Mouse (Mus musculus): ENCODE measurements around the gene Hsd17b7.
"Not testable (repeated sequence)": the region's sequence is repeated elsewhere in the genome, so short reads cannot be mapped to it uniquely, and the experiment has no call there.

Hsd17b7 gene

GRCm38 (mm10) chr1:169968792-169969515 lies at the start of gene Hsd17b7:
Gene Hsd17b7, minus strand, starts transcription at chr1:169969241.
- peak; percentile 99 for DNase-seq (ENCODE audit: inconsistent age in 2 of 2, low spot score in 1 of 2)

GRCm38 (mm10) chr1:170014784-170015183 lies 45.7 kb upstream of the Hsd17b7 start:
- DNase-seq (ENCODE audit: inconsistent age in 2 of 2, low spot score in 1 of 2): no peak

- peak in 1 of 2 experiments; percentile 28 for DNase-seq (ENCODE audit: inconsistent age in 2 of 2, low spot score in 1 of 2)
Measured at GRCm38 (mm10) chr1:170010716-170011505, 41.9 kb upstream of the Hsd17b7 start.

GRCm38 (mm10) chr1:170009296-170009695 lies 40.3 kb upstream of the Hsd17b7 start:
- peak in 1 of 2 experiments; percentile 69 for DNase-seq (ENCODE audit: inconsistent age in 2 of 2, low spot score in 1 of 2)

GRCm38 (mm10) chr1:170008432-170009220 lies 39.6 kb upstream of the Hsd17b7 start:
- peak in 1 of 2 experiments; percentile 61 for DNase-seq (ENCODE audit: inconsistent age in 2 of 2, low spot score in 1 of 2)

- DNase-seq (ENCODE audit: inconsistent age in 2 of 2, low spot score in 1 of 2): peak in 1 of 2 experiments; percentile 9
Measured at GRCm38 (mm10) chr1:170006516-170006915, 37.5 kb upstream of the Hsd17b7 start.

- DNase-seq (ENCODE audit: inconsistent age in 2 of 2, low spot score in 1 of 2): no peak
Measured at GRCm38 (mm10) chr1:170005297-170005696, 36.3 kb upstream of the Hsd17b7 start.

- DNase-seq (ENCODE audit: inconsistent age in 2 of 2, low spot score in 1 of 2): not testable (repeated sequence)
Measured at GRCm38 (mm10) chr1:169993901-169994300, 24.9 kb upstream of the Hsd17b7 start.

GRCm38 (mm10) chr1:169986166-169986565 lies 17.1 kb upstream of the Hsd17b7 start:
- no peak for DNase-seq (ENCODE audit: inconsistent age in 2 of 2, low spot score in 1 of 2)

GRCm38 (mm10) chr1:169977621-169978020 lies 8.6 kb upstream of the Hsd17b7 start:
- DNase-seq (ENCODE audit: inconsistent age in 2 of 2, low spot score in 1 of 2): no peak

- DNase-seq (ENCODE audit: inconsistent age in 2 of 2, low spot score in 1 of 2): no peak
Measured at GRCm38 (mm10) chr1:169971998-169972397, 3.0 kb upstream of the Hsd17b7 start.

- no peak for DNase-seq (ENCODE audit: inconsistent age in 2 of 2, low spot score in 1 of 2)
Measured at GRCm38 (mm10) chr1:169970936-169971335, 1.9 kb upstream of the Hsd17b7 start.

GRCm38 (mm10) chr1:169969516-169969886 lies 460 bp upstream of the Hsd17b7 start:
- no peak for DNase-seq (ENCODE audit: inconsistent age in 2 of 2, low spot score in 1 of 2)

GRCm38 (mm10) chr1:169953106-169953505 lies 15.9 kb downstream of the Hsd17b7 start:
- DNase-seq (ENCODE audit: inconsistent age in 2 of 2, low spot score in 1 of 2): no peak

GRCm38 (mm10) chr1:169952636-169953035 lies 16.4 kb downstream of the Hsd17b7 start:
- no peak for DNase-seq (ENCODE audit: inconsistent age in 2 of 2, low spot score in 1 of 2)

- DNase-seq (ENCODE audit: inconsistent age in 2 of 2, low spot score in 1 of 2): no peak
Measured at GRCm38 (mm10) chr1:169951561-169951960, 17.5 kb downstream of the Hsd17b7 start.

- peak in 1 of 2 experiments; percentile 34 for DNase-seq (ENCODE audit: inconsistent age in 2 of 2, low spot score in 1 of 2)
Measured at GRCm38 (mm10) chr1:169950651-169951050, 18.4 kb downstream of the Hsd17b7 start.

- no peak for DNase-seq (ENCODE audit: inconsistent age in 2 of 2, low spot score in 1 of 2)
Measured at GRCm38 (mm10) chr1:169949981-169950380, 19.1 kb downstream of the Hsd17b7 start.

- no peak for DNase-seq (ENCODE audit: inconsistent age in 2 of 2, low spot score in 1 of 2)
Measured at GRCm38 (mm10) chr1:169948866-169949265, 20.2 kb downstream of the Hsd17b7 start.

GRCm38 (mm10) chr1:169948280-169948679 lies 20.8 kb downstream of the Hsd17b7 start:
- no peak for DNase-seq (ENCODE audit: inconsistent age in 2 of 2, low spot score in 1 of 2)

- no peak for DNase-seq (ENCODE audit: inconsistent age in 2 of 2, low spot score in 1 of 2)
Measured at GRCm38 (mm10) chr1:169947654-169948053, 21.4 kb downstream of the Hsd17b7 start.

Data from adrenal gland, adult (tissue).